Mouse (Mus musculus) C2C12 (cell line): ENCODE data around the gene Ttll8. TPM values are rescaled to one million over a fixed set of nuclear protein-coding genes. Genes with fewer than 3 reads are reported as not detected.

Experiments used
- H3K27me3 ChIP-seq: one replicate; pipeline ENCODE4 v1.6.1; 2011; ENCODE audit not compliant: control insufficient read depth, insufficient read depth, insufficient read length
- H3K36me3 ChIP-seq: one replicate; pipeline ENCODE4 v1.6.1; 2011; ENCODE audit not compliant: control insufficient read depth, insufficient read depth
- H3K4me3 ChIP-seq: one replicate; pipeline ENCODE4 v1.5.1; 2011; ENCODE audit warnings: mild to moderate bottlenecking, control low read depth; ENCODE audit not compliant: poor library complexity, insufficient read depth, severe bottlenecking
- H3K79me2 ChIP-seq: one replicate; pipeline ENCODE4 v1.6.1; 2011; ENCODE audit not compliant: control insufficient read depth, insufficient read depth
- H3K79me3 ChIP-seq: one replicate; pipeline ENCODE4 v1.6.1; 2011; ENCODE audit warnings: low read depth, control low read depth
- H3ac ChIP-seq: one replicate; pipeline ENCODE3; 2011; ENCODE audit warnings: low read depth; ENCODE audit not compliant: control insufficient read depth, insufficient read length
- CEBPB ChIP-seq: IDR thresholded peaks from one replicate; pipeline ENCODE4 v1.6.1; 2011; ENCODE audit warnings: low read depth, mild to moderate bottlenecking, control low read depth, moderate library complexity
- CTCF ChIP-seq: IDR thresholded peaks from one replicate; pipeline ENCODE4 v1.5.1; 2011; ENCODE audit not compliant: control insufficient read depth, insufficient read depth, insufficient read length
- FOSL1 ChIP-seq: IDR thresholded peaks from one replicate; pipeline ENCODE4 v1.8.0; 2011; ENCODE audit warnings: mild to moderate bottlenecking, low read length; ENCODE audit not compliant: poor library complexity, insufficient read depth, severe bottlenecking
- MAX ChIP-seq: IDR thresholded peaks from one replicate; pipeline ENCODE4 v1.6.1; 2011; ENCODE audit warnings: mild to moderate bottlenecking, control low read depth
- MYOD1 ChIP-seq: IDR thresholded peaks from one replicate; pipeline ENCODE4 v1.6.1; 2011; ENCODE audit warnings: low read depth; ENCODE audit not compliant: control insufficient read depth, insufficient read length
- MYOG ChIP-seq: IDR thresholded peaks from one replicate; pipeline ENCODE4 v1.6.1; 2011; ENCODE audit not compliant: control insufficient read depth, insufficient read length; ENCODE audit errors: extremely low read depth
- USF1 ChIP-seq: IDR thresholded peaks from one replicate; pipeline ENCODE4 v1.6.1; 2011; ENCODE audit warnings: low read depth, mild to moderate bottlenecking, control low read depth, moderate library complexity
- polyA plus RNA-seq: library from polyadenylated mRNA; unstranded; fragments of >200 nt; fragmentation: generic; extraction: Trizol; gene quantifications from one replicate; pipeline ENCODE4 v1.2.1, GENCODE M21; 2012; ENCODE audit warnings: missing spikeins

Gene Ttll8
- polyA plus RNA-seq, 1 experiment, result not detected

DNA sequence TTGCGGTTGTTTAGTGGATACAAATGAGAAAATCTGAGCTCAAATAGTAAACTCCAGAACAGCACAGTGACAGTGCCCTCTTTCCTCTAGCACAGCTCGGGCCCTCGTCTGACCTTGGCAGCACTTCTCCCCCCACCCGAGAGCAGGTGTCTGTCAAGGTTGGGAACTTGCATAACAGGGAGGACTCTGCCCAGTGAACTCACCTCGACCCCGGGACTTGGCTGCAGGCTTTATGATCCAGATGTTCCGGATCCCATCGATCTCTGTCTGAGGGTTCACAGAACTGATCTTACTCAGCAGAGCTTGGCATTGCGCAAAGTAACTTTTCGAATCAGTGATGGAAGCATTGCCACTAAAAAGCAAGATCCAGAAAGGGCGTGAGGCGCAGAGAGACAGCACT lies 34.9 kb downstream of the Ttll8 start:
- TF ChIP-seq MAX (no peak), USF1 (no peak), CEBPB (no peak), MYOD1 (no peak), FOSL1 (no peak), CTCF (no peak), MYOG (no peak)
- Histone ChIP-seq H3K79me3 (no peaks in the 10 kb centered on the region), H3K4me3 (no peak overlapping the region), H3K36me3 (no peaks in the 10 kb centered on the region), H3ac (no peak overlapping the region), H3K27me3 (peaks cover 39% of the 10 kb centered on the region), H3K79me2 (no peaks in the 10 kb centered on the region)

DNA sequence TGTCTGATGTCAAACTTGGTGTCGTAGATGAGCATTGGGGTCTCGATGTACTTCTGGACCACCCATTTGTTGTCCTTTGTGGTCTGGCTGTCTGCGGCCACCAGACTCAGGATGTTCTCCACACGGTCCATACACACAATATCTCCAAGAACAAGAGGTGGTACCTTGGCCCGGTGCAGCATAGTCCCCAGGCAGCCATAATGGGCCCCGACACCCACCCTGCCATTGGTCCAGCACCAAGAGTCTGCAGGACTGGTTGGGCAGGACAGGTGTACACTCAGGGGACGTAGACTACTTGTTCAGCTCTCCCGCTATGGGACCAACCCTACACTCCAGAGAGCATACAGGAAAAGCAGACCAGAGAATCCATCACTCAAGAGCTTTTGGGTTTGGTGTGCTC lies 37.1 kb downstream of the Ttll8 start:
- no peaks in the 10 kb centered on the region for H3K79me2 ChIP-seq
- H3K4me3 ChIP-seq, result no peak overlapping the region
- no peaks in the 10 kb centered on the region for H3K36me3 ChIP-seq
- no peak overlapping the region for H3ac ChIP-seq
- TF ChIP-seq CTCF, result no peak
- TF ChIP-seq CEBPB, result no peak
- TF ChIP-seq USF1, result no peak
- TF ChIP-seq FOSL1, result no peak
- no peak for TF ChIP-seq MYOG
- TF ChIP-seq MYOD1, result no peak
- TF ChIP-seq MAX, result no peak
- H3K27me3 ChIP-seq, result peaks cover 54% of the 10 kb centered on the region
- H3K79me3 ChIP-seq, result no peaks in the 10 kb centered on the region

DNA sequence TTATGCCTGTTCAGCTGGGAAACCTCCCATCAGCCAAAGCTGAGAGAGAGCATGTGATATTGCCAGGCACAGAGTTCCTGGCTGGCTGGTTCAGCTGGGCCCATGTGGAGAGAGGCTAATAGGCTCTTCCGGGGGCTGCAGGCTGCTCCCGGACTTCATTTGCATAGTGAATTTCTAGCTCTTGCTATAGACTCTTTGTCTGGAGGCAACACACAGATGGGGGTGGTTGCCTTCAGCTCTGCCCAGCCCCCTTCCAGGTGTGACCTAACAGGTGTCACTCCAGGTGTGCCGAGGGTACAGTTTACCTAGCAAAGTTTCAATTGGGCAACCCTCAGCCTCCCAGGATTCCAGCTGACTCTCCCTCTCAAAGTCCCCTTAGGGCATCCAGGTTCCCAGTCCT lies 37.9 kb downstream of the Ttll8 start:
- no peak overlapping the region for H3ac ChIP-seq
- H3K79me3 ChIP-seq, result no peaks in the 10 kb centered on the region
- H3K27me3 ChIP-seq, result peaks cover 57% of the 10 kb centered on the region
- TF ChIP-seq MYOD1, result no peak
- no peak for TF ChIP-seq CTCF
- H3K79me2 ChIP-seq, result no peaks in the 10 kb centered on the region
- H3K36me3 ChIP-seq, result no peaks in the 10 kb centered on the region
- no peak overlapping the region for H3K4me3 ChIP-seq

DNA sequence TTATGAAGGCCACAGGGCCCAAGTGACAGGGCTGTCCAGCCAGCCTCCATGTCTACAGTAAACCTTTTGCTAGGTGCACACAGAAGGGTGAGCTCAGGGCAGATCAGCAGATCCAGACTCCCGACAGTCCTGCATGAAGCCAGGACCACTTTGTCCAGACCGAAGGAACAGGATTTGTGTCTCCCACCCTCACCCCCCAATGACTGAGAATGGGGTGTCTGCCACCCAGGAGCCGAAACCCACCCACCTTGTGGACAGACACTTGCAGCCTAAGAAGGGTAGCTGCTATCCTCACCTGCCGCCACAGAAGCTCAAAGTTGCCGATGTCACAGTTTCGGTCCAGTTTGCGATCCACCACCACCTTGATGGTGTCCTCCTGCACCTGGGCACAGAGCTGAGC lies 39.2 kb downstream of the Ttll8 start:
- H3K4me3 ChIP-seq, result no peak overlapping the region
- H3K79me2 ChIP-seq, result no peaks in the 10 kb centered on the region
- peaks cover 61% of the 10 kb centered on the region for H3K27me3 ChIP-seq
- TF ChIP-seq CEBPB, result no peak
- TF ChIP-seq MYOD1, result no peak
- TF ChIP-seq MYOG, result no peak
- TF ChIP-seq MAX, result no peak
- no peak for TF ChIP-seq CTCF
- no peak for TF ChIP-seq USF1
- TF ChIP-seq FOSL1, result no peak
- H3K36me3 ChIP-seq, result no peaks in the 10 kb centered on the region
- no peaks in the 10 kb centered on the region for H3K79me3 ChIP-seq
- no peak overlapping the region for H3ac ChIP-seq

DNA sequence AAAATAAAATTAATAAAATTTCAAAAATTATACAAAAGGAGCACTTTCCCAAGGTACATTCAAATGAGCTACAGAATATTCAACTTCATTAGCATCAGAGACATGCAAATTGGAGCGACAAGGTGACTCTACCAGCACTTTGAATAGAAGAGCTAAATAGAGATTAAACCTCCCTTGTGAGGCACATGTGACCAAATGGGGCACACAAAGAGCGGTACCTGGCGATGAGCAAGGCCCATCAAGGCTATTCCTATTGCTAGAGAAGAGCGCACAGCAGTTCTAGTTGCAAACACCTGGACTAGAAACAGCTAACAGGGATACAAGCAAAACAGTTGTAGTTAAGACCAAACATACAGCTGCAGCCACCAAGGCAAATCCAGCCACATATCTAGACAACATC lies 47.9 kb downstream of the Ttll8 start:
- Histone ChIP-seq H3K4me3 (no peak overlapping the region), H3K27me3 (peaks cover 37% of the 10 kb centered on the region), H3ac (no peak overlapping the region), H3K79me2 (no peaks in the 10 kb centered on the region), H3K79me3 (no peaks in the 10 kb centered on the region), H3K36me3 (no peaks in the 10 kb centered on the region)
- no peak for TF ChIP-seq FOSL1
- TF ChIP-seq CEBPB, result no peak
- no peak for TF ChIP-seq MAX
- TF ChIP-seq MYOD1, result no peak
- no peak for TF ChIP-seq CTCF
- no peak for TF ChIP-seq MYOG
- no peak for TF ChIP-seq USF1

DNA sequence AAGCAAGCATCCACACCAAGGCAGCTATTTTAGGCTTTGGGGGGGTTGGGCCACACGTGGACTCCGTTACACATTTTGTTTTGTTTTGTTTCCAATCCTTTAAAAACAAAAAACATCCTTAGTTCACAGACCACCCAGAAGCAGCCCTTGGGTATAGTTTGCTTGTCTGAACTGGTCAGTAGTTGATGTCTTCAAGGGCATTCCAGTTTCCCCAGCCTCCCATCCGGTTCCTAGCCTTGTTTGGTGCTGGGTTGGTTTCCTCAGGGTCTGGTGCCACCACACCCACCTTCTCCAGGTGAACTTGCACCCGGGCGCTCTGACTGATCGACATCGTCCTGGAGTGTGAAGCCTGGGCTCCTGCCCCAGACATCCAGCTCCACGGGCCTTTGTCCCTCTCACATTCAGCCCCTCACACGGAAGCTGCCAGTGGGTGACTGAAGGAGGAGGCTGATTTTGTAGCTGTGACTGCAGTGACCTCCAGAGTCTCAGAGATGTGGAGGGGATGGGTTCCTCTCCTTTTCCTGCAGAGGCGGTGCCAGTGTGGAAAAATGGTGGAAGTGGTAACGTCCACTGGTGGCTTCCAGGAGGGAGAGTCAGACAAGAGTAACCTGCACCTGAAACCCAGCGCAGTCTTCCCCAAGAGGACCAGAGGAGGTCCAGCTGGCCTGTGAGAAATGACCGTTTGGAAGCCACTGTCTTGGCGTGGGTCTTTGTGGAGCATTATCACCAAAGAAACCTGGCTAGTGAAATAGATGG lies 50.0 kb downstream of the Ttll8 start:
- H3K36me3 ChIP-seq, result no peaks in the 10 kb centered on the region
- H3K4me3 ChIP-seq, result no peak overlapping the region
- H3K27me3 ChIP-seq, result peaks cover 46% of the 10 kb centered on the region
- no peak overlapping the region for H3ac ChIP-seq
- H3K79me2 ChIP-seq, result no peaks in the 10 kb centered on the region
- TF ChIP-seq CTCF (no peak), MYOD1 (no peak), MYOG (no peak), MAX (no peak), USF1 (no peak)
- H3K79me3 ChIP-seq, result no peaks in the 10 kb centered on the region
